Mouse (Mus musculus) liver, embryonic 14.5 days (tissue): ENCODE results near the gene Tbc1d20. TPM values are rescaled to one million over a fixed set of nuclear protein-coding genes. Genes with fewer than 3 reads are reported as not detected.

Experiments
- ATAC-seq: fragments of 200-750 bp; cut with Nextera tagmentation; 2 replicates; pipeline ENCODE4 v1.8.0; 2017; ENCODE audit warnings: moderate number of reproducible peaks, mild to moderate bottlenecking, moderate library complexity; ENCODE audit not compliant: insufficient read depth
- DNase-seq, 3 experiments: peaks; one replicate each; pipeline ENCODE4 v3.0.0-alpha.2; 2012 to 2013; ENCODE audit warnings: low read depth in 3 of 3, low spot score in 3 of 3
- H3K27ac ChIP-seq: fragments of 300-500 bp; sonication (generic); 2 replicates; pipeline ENCODE4 v1.5.1; 2014; ENCODE audit warnings: moderate library complexity, mild to moderate bottlenecking, control low read depth, inconsistent platforms
- H3K27me3 ChIP-seq: fragments of 300-500 bp; sonication (generic); 2 replicates; pipeline ENCODE4 v1.6.1; 2014; ENCODE audit warnings: mild to moderate bottlenecking, low read length, moderate library complexity; ENCODE audit not compliant: control insufficient read depth, insufficient read depth
- H3K36me3 ChIP-seq: fragments of 300-500 bp; sonication (generic); replicated peaks from 2 replicates; pipeline ENCODE4 v1.6.1; 2014; ENCODE audit warnings: low read depth; ENCODE audit not compliant: control insufficient read depth, insufficient read depth
- H3K4me1 ChIP-seq, 2 experiments: fragments of 200-500 bp in 1 of 2; fragments of 300-500 bp in 1 of 2; sonication (generic) in 1 of 2; replicated peaks; 2 replicates each; pipeline ENCODE4 v1.6.1; 2012 to 2014; ENCODE audit warnings: antibody characterized with exemption in 1 of 2, inconsistent platforms in 1 of 2, low read length in 1 of 2; ENCODE audit not compliant: control insufficient read depth in 2 of 2, insufficient read depth in 2 of 2
- H3K4me2 ChIP-seq: fragments of 300-500 bp; sonication (generic); 2 replicates; pipeline ENCODE4 v1.6.1; 2014; ENCODE audit warnings: low read depth, mild to moderate bottlenecking, control low read depth, moderate library complexity
- H3K4me3 ChIP-seq, 2 experiments: fragments of 200-500 bp in 1 of 2; fragments of 300-500 bp in 1 of 2; sonication (generic) in 1 of 2; 2 replicates each; pipeline ENCODE4 v1.5.1; 2012 to 2014; ENCODE audit warnings: low read depth in 2 of 2, low read length in 2 of 2, mild to moderate bottlenecking in 2 of 2, control low read depth in 1 of 2, inconsistent platforms in 1 of 2, moderate library complexity in 1 of 2; ENCODE audit not compliant: insufficient read depth in 1 of 2
- H3K9ac ChIP-seq: fragments of 300-500 bp; sonication (generic); replicated peaks from 2 replicates; pipeline ENCODE4 v1.6.1; 2014; ENCODE audit warnings: mild to moderate bottlenecking, control low read depth, moderate library complexity
- H3K9me3 ChIP-seq: fragments of 300-500 bp; sonication (generic); 2 replicates; pipeline ENCODE4 v1.6.1; 2016; ENCODE audit warnings: low read length, mixed read lengths; ENCODE audit not compliant: control insufficient read depth
- CTCF ChIP-seq: IDR thresholded peaks from 2 replicates; pipeline ENCODE4 v1.5.1; 2016; ENCODE audit warnings: antibody characterized with exemption, low read depth, control low read depth
- EP300 ChIP-seq: IDR thresholded peaks from 2 replicates; pipeline ENCODE4 v1.6.1; 2016; ENCODE audit warnings: antibody characterized with exemption, low read depth
- WGBS: fragments of 180-500 bp; shearing (Covaris S2); extraction: QIAGEN DNeasy Blood & Tissue Kit; methylation state at CpG from one replicate; pipeline ENCODE4 v1.1.7; 2014; ENCODE audit not compliant: insufficient replicate concordance; 5-methylcytosine and 5-hydroxymethylcytosine counted together
- polyA plus RNA-seq, 2 experiments: library from polyadenylated mRNA; depleted of rRNA in 1 of 2; stranded (reverse) in 1 of 2; unstranded in 1 of 2; fragments of >200 nt; fragmentation: Nextera tagmentation in 1 of 2; extraction: Ambion mirVana in 1 of 2; gene quantifications; 2 replicates each; pipeline versions ENCODE4 v1.2.1 to v1.2.3; 2012 to 2014

Gene Tbc1d20
- polyA plus RNA-seq, 2 experiments = 5.3 to 9.5 TPM

GRCm38 (mm10) chr2:152307186-152307585 is 13.6 kb downstream of the Tbc1d20 start:
- H3K27ac ChIP-seq = no peak overlapping the region

GRCm38 (mm10) chr2:152312996-152313395 is 19.4 kb downstream of the Tbc1d20 start:
- ATAC-seq = no peak
- Histone ChIP-seq H3K4me2 (no peak overlapping the region), H3K4me3 (no peak overlapping the region), H3K4me1 (no peaks in the 10 kb centered on the region), H3K9me3 (no peaks in the 10 kb centered on the region), H3K36me3 (peaks cover 33% of the 10 kb centered on the region), H3K27me3 (no peaks in the 10 kb centered on the region), H3K9ac (no peak overlapping the region), H3K27ac (no peak overlapping the region)
- no peak for DNase-seq
- no peak for TF ChIP-seq CTCF
- 82% methylated on average over 7 of the region's 7 CpGs for WGBS

More at GRCm38 (mm10) chr2:152307186-152307585, 13.6 kb downstream of the Tbc1d20 start:
- H3K4me1 ChIP-seq = no peaks in the 10 kb centered on the region
- ATAC-seq (no peak), DNase-seq (no peak)
- no peak for TF ChIP-seq CTCF
- no peak for TF ChIP-seq EP300
- WGBS = 78% methylated on average over 3 of the region's 3 CpGs
- H3K4me2 ChIP-seq = no peak overlapping the region
- peaks cover 42% of the 10 kb centered on the region for H3K36me3 ChIP-seq
- no peak overlapping the region for H3K9ac ChIP-seq
- H3K27me3 ChIP-seq = no peaks in the 10 kb centered on the region
- H3K9me3 ChIP-seq = no peaks in the 10 kb centered on the region
- no peak overlapping the region for H3K4me3 ChIP-seq

- Histone ChIP-seq H3K36me3 (peaks cover 30% of the 10 kb centered on the region), H3K4me1 (no peaks in the 10 kb centered on the region), H3K4me3 (no peak overlapping the region), H3K9ac (no peak overlapping the region), H3K27ac (no peak overlapping the region), H3K9me3 (no peaks in the 10 kb centered on the region), H3K4me2 (no peak overlapping the region), H3K27me3 (no peaks in the 10 kb centered on the region)
- TF ChIP-seq CTCF (no peak), EP300 (no peak)
- ATAC-seq (no peak), DNase-seq (no peak)
- 81% methylated on average over 6 of the region's 6 CpGs for WGBS
These were observed 20.3 kb downstream of the Tbc1d20 start for GRCm38 (mm10) chr2:152313926-152314325.

GRCm38 (mm10) chr2:152317054-152317453 is 23.4 kb downstream of the Tbc1d20 start:
- H3K9me3 ChIP-seq = no peaks in the 10 kb centered on the region
- peaks cover 22% of the 10 kb centered on the region for H3K36me3 ChIP-seq
- no peaks in the 10 kb centered on the region for H3K27me3 ChIP-seq
- no peak overlapping the region for H3K27ac ChIP-seq
- H3K4me2 ChIP-seq = no peak overlapping the region
- no peak overlapping the region for H3K4me3 ChIP-seq
- no peaks in the 10 kb centered on the region for H3K4me1 ChIP-seq
- no peak for DNase-seq
- no peak for ATAC-seq
- WGBS = 78% methylated on average over 6 of the region's 6 CpGs
- TF ChIP-seq CTCF (no peak), EP300 (no peak)
- H3K9ac ChIP-seq = no peak overlapping the region

GRCm38 (mm10) chr2:152321558-152321957 is 27.9 kb downstream of the Tbc1d20 start:
- Histone ChIP-seq H3K9ac (no peak overlapping the region), H3K27ac (no peak overlapping the region), H3K27me3 (no peaks in the 10 kb centered on the region), H3K4me2 (no peak overlapping the region), H3K9me3 (no peaks in the 10 kb centered on the region), H3K4me1 (no peaks in the 10 kb centered on the region), H3K4me3 (no peak overlapping the region), H3K36me3 (peaks cover 39% of the 10 kb centered on the region)
- DNase-seq (no peak), ATAC-seq (no peak)
- TF ChIP-seq CTCF (no peak), EP300 (no peak)
- 65% methylated on average over 5 of the region's 5 CpGs for WGBS

GRCm38 (mm10) chr2:152322198-152322597 is 28.6 kb downstream of the Tbc1d20 start:
- no peaks in the 10 kb centered on the region for H3K27me3 ChIP-seq
- peaks cover 39% of the 10 kb centered on the region for H3K36me3 ChIP-seq
- no peaks in the 10 kb centered on the region for H3K4me1 ChIP-seq
- WGBS = 79% methylated on average over 6 of the region's 6 CpGs
- DNase-seq (no peak), ATAC-seq (no peak)
- no peak overlapping the region for H3K4me3 ChIP-seq
- H3K27ac ChIP-seq = no peak overlapping the region
- no peak overlapping the region for H3K9ac ChIP-seq
- TF ChIP-seq EP300 (no peak), CTCF (no peak)
- no peaks in the 10 kb centered on the region for H3K9me3 ChIP-seq
- H3K4me2 ChIP-seq = no peak overlapping the region
